Mouse (Mus musculus) intestine, postnatal 0 days (tissue): ENCODE measurements around the gene Hist1h2ac. TPM values are rescaled to one million over a fixed set of nuclear protein-coding genes. Genes with fewer than 3 reads are reported as not detected.

ENCODE experiments used
- ATAC-seq: fragments of 200-750 bp; cut with Nextera tagmentation; 2 replicates; pipeline ENCODE4 v1.8.0; 2017; ENCODE audit warnings: mild to moderate bottlenecking, moderate TSS enrichment, moderate library complexity
- H3K27ac ChIP-seq: fragments of 300-500 bp; sonication (generic); 2 replicates; pipeline ENCODE4 v1.5.1; 2014; ENCODE audit warnings: mild to moderate bottlenecking, low read depth, low read length, moderate library complexity
- H3K27me3 ChIP-seq: fragments of 300-500 bp; sonication (generic); replicated peaks from 2 replicates; pipeline ENCODE4 v1.6.1; 2014; ENCODE audit warnings: low read length, mixed read lengths; ENCODE audit not compliant: control insufficient read depth, insufficient read depth
- H3K36me3 ChIP-seq: fragments of 300-500 bp; sonication (generic); 2 replicates; pipeline ENCODE4 v1.6.1; 2014; ENCODE audit warnings: mild to moderate bottlenecking, moderate library complexity; ENCODE audit not compliant: control insufficient read depth, insufficient read depth
- H3K4me1 ChIP-seq: fragments of 300-500 bp; sonication (generic); replicated peaks from 2 replicates; pipeline ENCODE4 v1.6.1; 2014; ENCODE audit warnings: antibody characterized with exemption, low read length, mixed read lengths; ENCODE audit not compliant: control insufficient read depth, insufficient read depth
- H3K4me2 ChIP-seq: fragments of 300-500 bp; sonication (generic); replicated peaks from 2 replicates; pipeline ENCODE4 v1.6.1; 2014; ENCODE audit warnings: low read depth, mild to moderate bottlenecking, moderate library complexity
- H3K4me3 ChIP-seq: fragments of 300-500 bp; sonication (generic); 2 replicates; pipeline ENCODE4 v1.5.1; 2014; ENCODE audit warnings: low read depth, low read length
- H3K9ac ChIP-seq: fragments of 300-500 bp; sonication (generic); 2 replicates; pipeline ENCODE4 v1.6.1; 2014; ENCODE audit warnings: mild to moderate bottlenecking, low read depth, low read length
- H3K9me3 ChIP-seq: fragments of 300-500 bp; sonication (generic); 2 replicates; pipeline ENCODE4 v1.6.1; 2016; ENCODE audit warnings: mixed run types; ENCODE audit not compliant: control insufficient read depth
- CTCF ChIP-seq: sonication (generic); IDR thresholded peaks from 2 replicates; pipeline ENCODE4 v1.5.1; 2016; ENCODE audit warnings: low read depth, mild to moderate bottlenecking, control low read depth, antibody characterized with exemption, moderate library complexity
- WGBS: fragments of 180-500 bp; shearing (Covaris S2); extraction: QIAGEN DNeasy Blood & Tissue Kit; methylation state at CpG from one replicate; pipeline ENCODE4 v1.1.7; 2014; 5-methylcytosine and 5-hydroxymethylcytosine counted together
- microRNA-seq: library from miRNA; unstranded; fragments of <30 nt; microRNA quantifications from one replicate; pipeline ENCODE4, GENCODE M21; 2016
- polyA plus RNA-seq: library from polyadenylated mRNA; unstranded; fragments of >200 nt; fragmentation: Nextera tagmentation; extraction: Ambion mirVana; gene quantifications from 2 replicates; pipeline ENCODE4 v1.2.1, GENCODE M21; 2015

Gene Hist1h2ac
- polyA plus RNA-seq, 1 experiment from 2014 or later, result 0.46 TPM

DNA sequence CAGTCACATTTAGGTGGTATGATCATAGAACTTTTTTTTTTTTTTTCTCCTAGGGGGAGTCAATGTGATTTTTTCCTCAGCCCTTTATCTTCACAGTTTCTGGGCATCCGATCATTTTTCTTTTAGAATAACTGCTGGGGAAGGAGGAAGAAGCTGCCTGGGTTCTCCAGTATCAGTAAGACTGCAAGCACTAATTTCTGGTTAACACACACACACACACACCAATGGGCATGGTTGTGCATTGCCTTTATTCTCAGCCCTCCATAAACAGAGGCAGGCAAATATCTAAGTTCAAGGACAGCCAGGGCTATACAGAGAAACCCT, 1.2 kb downstream of the Hist1h2ac start:
- H3K4me3 ChIP-seq, result peak overlapping the region; percentile 48
- 20% methylated on average over 1 of the region's 1 CpGs for WGBS

DNA sequence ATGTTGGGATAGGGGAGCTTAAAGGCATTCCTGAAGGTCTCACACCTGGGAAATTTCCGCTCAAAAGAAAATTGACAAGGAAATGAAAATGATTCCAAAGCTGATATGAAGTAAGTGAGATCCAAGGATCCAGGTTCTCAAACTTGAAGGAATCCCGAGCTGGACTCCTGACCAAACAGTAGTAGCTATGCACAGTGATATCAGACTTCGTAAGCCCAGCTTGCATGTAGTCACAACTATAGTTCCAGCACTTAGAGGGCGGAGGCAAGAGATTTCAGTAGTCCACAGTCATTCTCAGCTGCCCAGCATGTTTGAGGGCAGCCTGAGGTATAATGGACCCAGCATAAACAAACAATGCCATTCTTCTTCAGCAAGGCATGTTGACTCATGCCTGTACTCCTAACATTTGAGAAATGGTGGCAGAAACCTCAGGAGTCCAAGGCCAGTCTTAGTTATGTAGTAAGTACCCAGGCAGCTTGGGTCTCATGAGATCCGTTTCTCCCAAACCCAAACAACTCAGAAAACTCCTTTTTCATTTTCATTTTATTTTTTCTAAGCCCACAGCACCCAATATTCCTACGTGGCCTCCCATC, 1.7 kb downstream of the Hist1h2ac start:
- no peaks in the 10 kb centered on the region for H3K27me3 ChIP-seq
- no peaks in the 10 kb centered on the region for H3K9me3 ChIP-seq
- no peak for ATAC-seq
- H3K27ac ChIP-seq, result no peak overlapping the region
- no peaks in the 10 kb centered on the region for H3K4me1 ChIP-seq
- WGBS, result 78% methylated on average over 6 of the region's 6 CpGs
- no peak for TF ChIP-seq CTCF
- H3K4me3 ChIP-seq, result no peak overlapping the region
- H3K9ac ChIP-seq, result no peak overlapping the region
- H3K36me3 ChIP-seq, result no peaks in the 10 kb centered on the region
- peak overlapping the region; percentile 61; the same call in 1 of the 2 replicates for H3K4me2 ChIP-seq

More for the DNA sequence above, 1.2 kb downstream of the Hist1h2ac start:
- Histone ChIP-seq H3K4me1 (no peaks in the 10 kb centered on the region), H3K9me3 (no peaks in the 10 kb centered on the region), H3K9ac (peak overlapping the region; percentile 31; the same call in 1 of the 2 replicates), H3K27ac (0 out of 2 replicates have a peak overlapping the region, but pooled peaks have one; percentile 60), H3K27me3 (no peaks in the 10 kb centered on the region), H3K4me2 (peak overlapping the region; percentile 61), H3K36me3 (no peaks in the 10 kb centered on the region)
- no peak for TF ChIP-seq CTCF
- no peak for ATAC-seq

DNA sequence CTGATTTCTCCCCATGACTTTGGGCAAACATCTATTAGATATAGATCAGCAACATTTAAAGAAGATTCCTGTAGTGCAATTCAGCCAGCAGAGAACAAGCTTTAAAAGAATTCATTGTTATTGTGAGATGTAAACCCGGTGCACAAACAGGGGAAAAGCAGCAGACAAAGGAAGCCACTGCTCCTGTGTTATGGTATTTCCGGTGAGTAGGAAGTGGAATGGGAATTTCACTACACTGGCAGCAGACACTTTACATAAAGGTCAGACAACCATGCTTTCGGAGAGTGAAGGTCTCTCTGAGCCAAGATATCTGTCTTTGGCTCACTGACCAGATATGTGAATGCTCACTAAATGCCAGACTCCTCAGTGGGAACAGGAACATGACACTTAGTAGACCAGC, 21.2 kb downstream of the Hist1h2ac start:
- H3K9me3 ChIP-seq, result no peaks in the 10 kb centered on the region
- H3K4me1 ChIP-seq, result no peaks in the 10 kb centered on the region
- H3K4me3 ChIP-seq, result no peak overlapping the region
- H3K4me2 ChIP-seq, result no peak overlapping the region
- no peaks in the 10 kb centered on the region for H3K27me3 ChIP-seq
- no peak for TF ChIP-seq CTCF
- H3K27ac ChIP-seq, result no peak overlapping the region
- ATAC-seq, result no peak
- 56% methylated on average over 3 of the region's 3 CpGs for WGBS
- H3K36me3 ChIP-seq, result no peaks in the 10 kb centered on the region
- H3K9ac ChIP-seq, result no peak overlapping the region

GRCm38 (mm10) chr13:23659636-23660366, 23.9 kb downstream of the Hist1h2ac start:
- H3K27ac ChIP-seq, result no peak overlapping the region

More at GRCm38 (mm10) chr13:23659636-23660366, 23.9 kb downstream of the Hist1h2ac start:
- no peak for ATAC-seq
- 68% methylated on average over 6 of the region's 6 CpGs for WGBS
- Histone ChIP-seq H3K4me2 (no peak overlapping the region), H3K4me1 (no peaks in the 10 kb centered on the region), H3K36me3 (no peaks in the 10 kb centered on the region), H3K27me3 (no peaks in the 10 kb centered on the region), H3K9me3 (no peaks in the 10 kb centered on the region), H3K9ac (no peak overlapping the region), H3K4me3 (no peak overlapping the region)
- no peak for TF ChIP-seq CTCF

Small RNA genes within 50 kb of the gene (microRNA-seq; reads per million reads assigned to microRNA genes)
- not detected for gene Gm44350

Other genes starting within 250 kb of the Hist1h2ac start
- not detected in 2 replicates for gene Btn1a1, start 218.0 kb downstream of the Hist1h2ac start, polyA plus RNA-seq
- not detected in 2 replicates for gene Btn2a2, start 195.1 kb downstream of the Hist1h2ac start, polyA plus RNA-seq
- 6.1 and 8.1 TPM in 2 replicates for gene Hist1h4h, start 152.9 kb downstream of the Hist1h2ac start, polyA plus RNA-seq
- 2.7 and 3.0 TPM in 2 replicates for gene Hist1h2af, start 150.0 kb downstream of the Hist1h2ac start, polyA plus RNA-seq
- gene Hist1h3g, start 148.5 kb downstream of the Hist1h2ac start, polyA plus RNA-seq, result 1.2 and 2.1 TPM in 2 replicates
- 0.18 and 0.23 TPM in 2 replicates for gene Hist1h2bh, start 140.6 kb downstream of the Hist1h2ac start, polyA plus RNA-seq
- gene Hist1h3f, start 139.9 kb downstream of the Hist1h2ac start, polyA plus RNA-seq, result 0.37 TPM in 1 of 2 replicates, not detected in the other
- 0.46 TPM in 1 of 2 replicates, not detected in the other for gene Hist1h4f, start 132.3 kb downstream of the Hist1h2ac start, polyA plus RNA-seq
- gene Hist1h1d, start 130.7 kb downstream of the Hist1h2ac start, polyA plus RNA-seq, result 0.13 and 0.21 TPM in 2 replicates
- 2.2 and 2.4 TPM in 2 replicates for gene Hist1h3e, start 121.6 kb downstream of the Hist1h2ac start, polyA plus RNA-seq
- gene Hist1h2ae, start 112.7 kb downstream of the Hist1h2ac start, polyA plus RNA-seq, result 17.7 and 24.0 TPM in 2 replicates
- 3.1 and 4.4 TPM in 2 replicates for gene Hist1h2bg, start 112.6 kb downstream of the Hist1h2ac start, polyA plus RNA-seq
- gene Hist1h2bf, start 109.8 kb downstream of the Hist1h2ac start, polyA plus RNA-seq, result 0.64 and 1.3 TPM in 2 replicates
- gene Hist1h2ad, start 109.6 kb downstream of the Hist1h2ac start, polyA plus RNA-seq, result 0.97 and 1.3 TPM in 2 replicates
- 1.6 and 2.3 TPM in 2 replicates for gene Hist1h3d, start 108.2 kb downstream of the Hist1h2ac start, polyA plus RNA-seq
- 34.7 and 35.3 TPM in 2 replicates for gene Hist1h4d, start 102.3 kb downstream of the Hist1h2ac start, polyA plus RNA-seq
- 0.30 and 0.46 TPM in 2 replicates for gene Hist1h2be, start 62.8 kb downstream of the Hist1h2ac start, polyA plus RNA-seq
- gene Hist1h1e, start 61.4 kb downstream of the Hist1h2ac start, polyA plus RNA-seq, result 6.8 and 6.9 TPM in 2 replicates
- gene Hist1h2bc, start 251 bp upstream of the Hist1h2ac start, polyA plus RNA-seq, result 211 and 224 TPM in 2 replicates
- gene Hist1h1t, start 11.9 kb upstream of the Hist1h2ac start, polyA plus RNA-seq, result not detected in 2 replicates
- 2.9 and 3.0 TPM in 2 replicates for gene Hist1h4c, start 14.5 kb upstream of the Hist1h2ac start, polyA plus RNA-seq
- gene Hfe, start 26.9 kb upstream of the Hist1h2ac start, polyA plus RNA-seq, result 12.5 TPM in 2 replicates
- 105 and 107 TPM in 2 replicates for gene Hist1h1c, start 54.9 kb upstream of the Hist1h2ac start, polyA plus RNA-seq
- 1.2 and 1.4 TPM in 2 replicates for gene Hist1h3c, start 61.7 kb upstream of the Hist1h2ac start, polyA plus RNA-seq
- gene Hist1h2bb, start 62.8 kb upstream of the Hist1h2ac start, polyA plus RNA-seq, result 0.37 and 0.48 TPM in 2 replicates
- gene Hist1h2ab, start 67.2 kb upstream of the Hist1h2ac start, polyA plus RNA-seq, result 11.7 and 12.1 TPM in 2 replicates
- 1.3 and 1.5 TPM in 2 replicates for gene Hist1h3b, start 68.3 kb upstream of the Hist1h2ac start, polyA plus RNA-seq
- 0.76 and 1.4 TPM in 2 replicates for gene Hist1h4b, start 73.1 kb upstream of the Hist1h2ac start, polyA plus RNA-seq
- gene Hist1h4a, start 77.3 kb upstream of the Hist1h2ac start, polyA plus RNA-seq, result 0.43 TPM in 1 of 2 replicates, not detected in the other
- gene Hist1h3a, start 78.4 kb upstream of the Hist1h2ac start, polyA plus RNA-seq, result 4.1 and 4.5 TPM in 2 replicates
- 0.60 and 0.85 TPM in 2 replicates for gene Hist1h1a, start 79.7 kb upstream of the Hist1h2ac start, polyA plus RNA-seq
- gene Trim38, start 86.0 kb upstream of the Hist1h2ac start, polyA plus RNA-seq, result 0.10 TPM in 1 of 2 replicates, not detected in the other
- 0.05 TPM in 1 of 2 replicates, not detected in the other for gene Slc17a2, start 123.0 kb upstream of the Hist1h2ac start, polyA plus RNA-seq
- gene Slc17a3, start 155.5 kb upstream of the Hist1h2ac start, polyA plus RNA-seq, result 0.09 and 0.12 TPM in 2 replicates
- 0.68 and 0.98 TPM in 2 replicates for gene Slc17a1, start 183.8 kb upstream of the Hist1h2ac start, polyA plus RNA-seq
- gene Slc17a4, start 231.1 kb upstream of the Hist1h2ac start, polyA plus RNA-seq, result 31.3 and 39.0 TPM in 2 replicates